Mouse (Mus musculus): ENCODE measurements at regions not wholly inside any gene's neighbourhood (a gene's known extent, or its start where the extent isn't known, plus 50 kb on each side); places are given as distances from the start of the nearest gene placed in this dataset.

DNA sequence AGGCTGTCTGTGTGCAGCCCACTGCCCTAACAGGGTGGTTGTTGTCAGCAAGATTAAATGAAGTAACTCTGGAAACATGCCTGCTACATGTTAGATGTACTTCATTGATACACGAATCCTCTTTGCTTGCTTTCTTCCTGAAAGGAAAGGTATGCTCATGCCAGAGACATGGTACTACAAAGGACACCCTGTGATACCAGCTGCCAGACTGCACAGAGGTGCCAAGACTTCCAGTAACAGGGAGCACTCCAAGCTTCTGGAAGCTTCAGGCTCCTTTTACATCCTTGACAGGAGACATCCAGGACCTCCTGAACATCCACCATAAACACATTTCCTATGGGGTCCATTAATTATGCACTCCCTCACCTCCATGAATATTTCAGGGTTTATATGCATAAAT lies 505.7 kb downstream of the 1810013L24Rik start:
- no peak for DNase-seq (ENCODE audit: low spot score)
- Histone ChIP-seq H3K4me3 (ENCODE audit: low read depth, low read length) (no peak overlapping the region), H3K27me3 (ENCODE audit: control insufficient read depth, insufficient read depth, low read length) (no peaks in the 10 kb centered on the region), H3K4me2 (ENCODE audit: low read depth, severe bottlenecking) (no peak overlapping the region), H3K9ac (ENCODE audit: low read length) (no peak overlapping the region), H3K36me3 (ENCODE audit: control insufficient read depth, insufficient read depth, low read length) (no peaks in the 10 kb centered on the region), H3K4me1 (ENCODE audit: control insufficient read depth, insufficient read depth, low read length) (no peaks in the 10 kb centered on the region), H3K27ac (replicated peaks; ENCODE audit: low read depth, low read length) (no peak overlapping the region), H3K9me3 (ENCODE audit: control insufficient read depth, low read length) (no peaks in the 10 kb centered on the region)
- ATAC-seq (ENCODE audit: insufficient number of reproducible peaks, low FRiP score, low TSS enrichment, low read depth) = no peak
- WGBS = 90% methylated on average over 1 of the region's 1 CpGs

DNA sequence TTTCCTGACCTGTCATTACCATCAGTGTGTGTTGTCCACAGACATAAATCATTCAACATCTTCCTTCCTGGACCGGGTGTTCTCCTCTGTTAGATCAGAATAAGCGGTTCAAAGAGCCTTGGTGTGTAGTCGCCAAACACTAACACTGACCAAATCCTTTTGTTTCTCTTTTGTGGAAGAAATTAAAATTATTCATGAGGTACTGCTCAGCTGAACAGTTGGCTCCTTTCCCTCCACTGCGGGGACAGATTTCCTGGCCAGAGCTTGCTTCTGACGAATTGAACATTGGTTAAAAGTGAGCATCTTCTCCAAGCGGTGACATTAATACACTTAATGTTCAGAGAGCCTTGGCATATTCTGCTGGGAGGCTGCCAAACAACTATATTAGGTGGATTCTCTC lies 506.2 kb downstream of the 1810013L24Rik start:
- H3K9ac ChIP-seq (ENCODE audit: low read length) = no peak overlapping the region
- DNase-seq (ENCODE audit: low spot score) (no peak), ATAC-seq (ENCODE audit: insufficient number of reproducible peaks, low FRiP score, low TSS enrichment, low read depth) (no peak)
- no peak overlapping the region for H3K27ac ChIP-seq (replicated peaks; ENCODE audit: low read depth, low read length)
- no peak overlapping the region for H3K4me2 ChIP-seq (ENCODE audit: low read depth, severe bottlenecking)
- H3K9me3 ChIP-seq (ENCODE audit: control insufficient read depth, low read length) = no peaks in the 10 kb centered on the region
- H3K27me3 ChIP-seq (ENCODE audit: control insufficient read depth, insufficient read depth, low read length) = no peaks in the 10 kb centered on the region
- WGBS = 90% methylated on average over 6 of the region's 6 CpGs
- no peaks in the 10 kb centered on the region for H3K36me3 ChIP-seq (ENCODE audit: control insufficient read depth, insufficient read depth, low read length)
- H3K4me1 ChIP-seq (ENCODE audit: control insufficient read depth, insufficient read depth, low read length) = no peaks in the 10 kb centered on the region
- H3K4me3 ChIP-seq (ENCODE audit: low read depth, low read length) = no peak overlapping the region

DNA sequence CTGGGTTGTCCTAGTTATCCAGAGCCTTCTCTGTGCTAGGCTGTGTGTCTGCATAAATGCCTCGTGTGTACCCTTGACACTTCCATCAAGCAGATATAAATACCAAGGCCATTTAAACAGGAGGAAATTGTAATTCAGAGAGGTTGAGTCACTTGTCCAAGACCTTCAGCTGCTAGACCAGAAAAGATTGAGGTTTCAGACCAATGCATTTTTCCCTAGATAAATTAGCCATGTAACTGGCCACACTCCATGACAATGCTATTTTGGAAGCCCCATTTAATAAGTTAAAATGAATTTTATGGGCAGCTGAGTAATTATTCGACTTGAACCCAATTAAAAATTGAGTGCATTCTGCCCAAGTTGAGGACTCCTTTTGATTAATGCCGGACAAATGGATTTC lies 509.6 kb downstream of the 1810013L24Rik start:
- no peaks in the 10 kb centered on the region for H3K9me3 ChIP-seq (ENCODE audit: control insufficient read depth, low read length)
- H3K4me3 ChIP-seq (ENCODE audit: low read depth, low read length) = no peak overlapping the region
- no peaks in the 10 kb centered on the region for H3K4me1 ChIP-seq (ENCODE audit: control insufficient read depth, insufficient read depth, low read length)
- H3K36me3 ChIP-seq (ENCODE audit: control insufficient read depth, insufficient read depth, low read length) = no peaks in the 10 kb centered on the region
- ATAC-seq (ENCODE audit: insufficient number of reproducible peaks, low FRiP score, low TSS enrichment, low read depth) (no peak), DNase-seq (ENCODE audit: low spot score) (no peak)
- 84% methylated on average over 3 of the region's 3 CpGs for WGBS
- H3K9ac ChIP-seq (ENCODE audit: low read length) = no peak overlapping the region
- no peaks in the 10 kb centered on the region for H3K27me3 ChIP-seq (ENCODE audit: control insufficient read depth, insufficient read depth, low read length)
- H3K27ac ChIP-seq (replicated peaks; ENCODE audit: low read depth, low read length) = no peak overlapping the region
- H3K4me2 ChIP-seq (ENCODE audit: low read depth, severe bottlenecking) = no peak overlapping the region

DNA sequence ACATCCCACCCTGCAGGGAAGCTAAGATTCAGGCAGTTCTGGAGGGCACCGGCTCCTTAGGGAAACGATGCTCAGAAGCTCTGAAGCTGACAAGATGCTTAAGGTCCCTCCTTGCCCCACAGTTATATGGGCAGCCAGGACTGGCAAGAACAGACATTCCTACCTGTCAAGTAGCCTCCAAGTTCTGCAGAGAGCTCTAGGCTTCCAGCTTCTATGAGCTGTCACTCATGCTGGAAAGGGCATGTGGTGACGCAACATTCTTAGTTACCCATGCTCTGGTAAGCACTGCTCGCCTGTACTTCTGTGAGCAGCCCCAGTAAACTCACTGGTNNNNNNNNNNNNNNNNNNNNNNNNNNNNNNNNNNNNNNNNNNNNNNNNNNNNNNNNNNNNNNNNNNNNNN lies 511.3 kb downstream of the 1810013L24Rik start:
- ATAC-seq (ENCODE audit: insufficient number of reproducible peaks, low FRiP score, low TSS enrichment, low read depth) (no peak), DNase-seq (ENCODE audit: low spot score) (no peak)
- H3K4me3 ChIP-seq (ENCODE audit: low read depth, low read length) = no peak overlapping the region
- H3K9ac ChIP-seq (ENCODE audit: low read length) = no peak overlapping the region
- H3K27me3 ChIP-seq (ENCODE audit: control insufficient read depth, insufficient read depth, low read length) = no peaks in the 10 kb centered on the region
- H3K9me3 ChIP-seq (ENCODE audit: control insufficient read depth, low read length) = no peaks in the 10 kb centered on the region
- WGBS = 84% methylated on average over 4 of the region's 4 CpGs
- H3K27ac ChIP-seq (replicated peaks; ENCODE audit: low read depth, low read length) = no peak overlapping the region
- H3K36me3 ChIP-seq (ENCODE audit: control insufficient read depth, insufficient read depth, low read length) = no peaks in the 10 kb centered on the region
- H3K4me2 ChIP-seq (ENCODE audit: low read depth, severe bottlenecking) = no peak overlapping the region
- H3K4me1 ChIP-seq (ENCODE audit: control insufficient read depth, insufficient read depth, low read length) = no peaks in the 10 kb centered on the region

DNA sequence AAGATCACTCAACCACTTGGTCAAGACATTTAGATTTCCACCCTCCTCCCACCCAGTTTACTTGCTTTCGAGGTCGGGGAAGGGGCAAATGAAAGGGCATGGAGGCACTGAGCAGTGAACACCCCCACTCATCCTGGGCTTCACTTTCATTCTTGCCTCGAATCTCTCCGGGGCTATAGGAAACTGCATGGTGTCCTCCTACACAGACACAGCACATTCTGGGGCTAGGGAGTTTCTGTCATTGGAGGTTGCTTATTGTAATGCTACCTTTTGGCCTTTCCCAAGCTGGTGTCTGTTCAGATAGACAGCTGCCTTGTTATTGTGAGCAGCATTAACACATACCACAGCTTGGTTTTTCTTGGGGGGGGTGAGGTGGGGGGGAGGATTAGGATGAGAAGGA lies 523.9 kb downstream of the 1810013L24Rik start:
- no peak for ATAC-seq (ENCODE audit: insufficient number of reproducible peaks, low FRiP score, low TSS enrichment, low read depth)
- H3K9ac ChIP-seq (ENCODE audit: low read length) = no peak overlapping the region

DNA sequence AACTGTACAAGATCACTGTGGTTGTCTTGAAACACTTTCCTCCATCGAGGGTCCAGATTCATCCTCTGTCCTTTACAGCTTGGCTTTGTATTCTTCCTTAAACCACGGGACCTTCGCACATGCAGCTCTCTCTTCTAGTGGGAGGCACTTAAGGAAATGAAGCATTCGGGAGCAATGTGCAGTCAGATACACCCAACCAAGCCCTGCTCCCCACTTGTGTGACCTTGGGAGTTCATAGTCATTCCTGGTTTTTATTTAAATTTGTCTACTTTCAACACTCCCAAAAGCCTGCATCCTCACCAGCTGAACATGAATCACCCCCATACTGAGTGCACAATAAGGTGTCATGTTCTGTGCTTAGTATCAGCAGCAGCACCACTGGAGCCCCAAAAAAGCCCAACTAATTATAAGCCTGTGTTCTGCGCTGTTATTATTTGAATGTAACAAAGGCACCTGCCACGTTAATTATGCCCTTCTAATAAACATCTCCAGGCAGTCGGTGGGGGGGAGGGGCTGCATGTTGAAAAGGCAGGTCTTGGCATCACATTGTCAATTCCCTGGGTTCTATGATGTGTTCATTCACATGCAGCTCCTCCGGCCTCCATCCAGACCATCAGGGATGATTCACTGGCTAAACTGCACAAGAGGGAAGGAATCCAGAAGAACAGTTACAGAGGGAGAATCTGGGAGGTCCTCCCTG lies 524.6 kb downstream of the 1810013L24Rik start:
- Histone ChIP-seq H3K36me3 (ENCODE audit: control insufficient read depth, insufficient read depth, low read length) (no peaks in the 10 kb centered on the region), H3K27me3 (ENCODE audit: control insufficient read depth, insufficient read depth, low read length) (no peaks in the 10 kb centered on the region), H3K27ac (replicated peaks; ENCODE audit: low read depth, low read length) (no peak overlapping the region), H3K4me2 (ENCODE audit: low read depth, severe bottlenecking) (no peak overlapping the region), H3K9ac (ENCODE audit: low read length) (no peak overlapping the region), H3K4me1 (ENCODE audit: control insufficient read depth, insufficient read depth, low read length) (no peaks in the 10 kb centered on the region), H3K9me3 (ENCODE audit: control insufficient read depth, low read length) (no peaks in the 10 kb centered on the region), H3K4me3 (ENCODE audit: low read depth, low read length) (no peak overlapping the region)
- 80% methylated on average over 8 of the region's 8 CpGs for WGBS
- no peak for DNase-seq (ENCODE audit: low spot score)
- no peak for ATAC-seq (ENCODE audit: insufficient number of reproducible peaks, low FRiP score, low TSS enrichment, low read depth)

More for the DNA sequence above, 523.9 kb downstream of the 1810013L24Rik start:
- H3K4me1 ChIP-seq (ENCODE audit: control insufficient read depth, insufficient read depth, low read length) = no peaks in the 10 kb centered on the region
- no peak overlapping the region for H3K4me2 ChIP-seq (ENCODE audit: low read depth, severe bottlenecking)
- no peaks in the 10 kb centered on the region for H3K9me3 ChIP-seq (ENCODE audit: control insufficient read depth, low read length)
- 90% methylated on average over 4 of the region's 4 CpGs for WGBS
- H3K27ac ChIP-seq (replicated peaks; ENCODE audit: low read depth, low read length) = no peak overlapping the region
- no peak overlapping the region for H3K4me3 ChIP-seq (ENCODE audit: low read depth, low read length)
- H3K36me3 ChIP-seq (ENCODE audit: control insufficient read depth, insufficient read depth, low read length) = no peaks in the 10 kb centered on the region
- H3K27me3 ChIP-seq (ENCODE audit: control insufficient read depth, insufficient read depth, low read length) = no peaks in the 10 kb centered on the region
- no peak for DNase-seq (ENCODE audit: low spot score)

DNA sequence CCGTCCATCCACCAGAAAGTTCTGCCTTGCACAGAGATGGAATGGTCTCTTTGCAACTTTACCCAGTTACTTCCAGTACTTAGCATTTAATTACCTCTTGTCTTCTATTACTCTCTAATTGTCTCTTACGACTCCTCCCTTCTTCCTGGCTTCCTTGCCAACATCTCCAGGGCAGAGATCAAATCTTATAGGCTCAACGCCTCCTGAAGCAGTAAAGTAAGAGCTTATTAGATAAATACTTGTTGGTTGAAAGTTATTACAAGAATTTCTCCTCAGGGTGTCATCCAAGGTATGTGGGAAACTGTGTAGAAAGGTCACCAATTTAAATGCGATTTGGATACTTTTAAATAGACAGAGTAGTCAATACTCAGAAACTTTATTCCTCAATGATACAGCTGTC lies 528.8 kb downstream of the 1810013L24Rik start:
- H3K27me3 ChIP-seq (ENCODE audit: control insufficient read depth, insufficient read depth, low read length) = no peaks in the 10 kb centered on the region
- H3K4me2 ChIP-seq (ENCODE audit: low read depth, severe bottlenecking) = no peak overlapping the region
- WGBS = 66% methylated on average over 4 of the region's 4 CpGs
- H3K4me1 ChIP-seq (ENCODE audit: control insufficient read depth, insufficient read depth, low read length) = no peaks in the 10 kb centered on the region
- DNase-seq (ENCODE audit: low spot score) (no peak), ATAC-seq (ENCODE audit: insufficient number of reproducible peaks, low FRiP score, low TSS enrichment, low read depth) (no peak)
- H3K27ac ChIP-seq (replicated peaks; ENCODE audit: low read depth, low read length) = no peak overlapping the region
- no peaks in the 10 kb centered on the region for H3K36me3 ChIP-seq (ENCODE audit: control insufficient read depth, insufficient read depth, low read length)
- H3K9ac ChIP-seq (ENCODE audit: low read length) = no peak overlapping the region
- no peak overlapping the region for H3K4me3 ChIP-seq (ENCODE audit: low read depth, low read length)
- no peaks in the 10 kb centered on the region for H3K9me3 ChIP-seq (ENCODE audit: control insufficient read depth, low read length)

DNA sequence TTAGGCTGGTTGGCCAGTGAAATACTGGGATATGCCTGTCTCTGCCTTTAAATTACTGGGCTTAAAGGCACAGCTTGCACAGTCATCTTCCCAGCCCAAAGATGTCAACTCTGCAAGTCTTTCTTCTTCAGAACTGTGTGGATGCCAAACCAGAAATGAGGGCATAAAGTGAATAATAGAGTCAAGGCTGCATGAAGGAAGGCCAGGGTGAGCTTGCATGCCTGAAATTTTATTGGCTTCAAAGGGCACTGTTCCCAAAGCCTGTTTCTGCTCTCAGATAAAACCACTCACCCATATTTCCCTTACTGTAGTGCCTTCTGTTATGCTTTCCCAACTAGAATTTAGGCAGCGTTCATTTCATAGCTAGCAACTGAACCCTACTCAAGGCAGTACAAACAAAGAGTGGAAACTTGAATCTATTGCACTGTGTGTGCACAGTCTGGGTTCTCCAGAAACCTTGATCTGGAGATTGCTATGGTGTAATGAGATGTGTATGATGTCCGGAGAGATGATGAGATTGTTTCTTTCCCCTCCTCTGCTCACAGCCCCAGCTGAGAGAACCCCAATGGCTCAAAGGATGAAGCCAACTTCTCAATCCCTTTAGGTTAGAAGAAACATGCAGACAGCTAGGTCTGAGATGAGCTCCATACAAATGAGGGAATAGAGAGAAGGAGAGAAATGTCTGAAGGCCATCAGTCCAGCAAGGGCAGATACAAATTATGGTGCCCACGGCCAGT lies 529.7 kb downstream of the 1810013L24Rik start:
- ATAC-seq (ENCODE audit: insufficient number of reproducible peaks, low FRiP score, low TSS enrichment, low read depth) (no peak), DNase-seq (ENCODE audit: low spot score) (no peak)
- Histone ChIP-seq H3K27me3 (ENCODE audit: control insufficient read depth, insufficient read depth, low read length) (no peaks in the 10 kb centered on the region), H3K4me2 (ENCODE audit: low read depth, severe bottlenecking) (no peak overlapping the region), H3K4me3 (ENCODE audit: low read depth, low read length) (no peak overlapping the region), H3K27ac (replicated peaks; ENCODE audit: low read depth, low read length) (no peak overlapping the region), H3K36me3 (ENCODE audit: control insufficient read depth, insufficient read depth, low read length) (no peaks in the 10 kb centered on the region), H3K9ac (ENCODE audit: low read length) (no peak overlapping the region), H3K9me3 (ENCODE audit: control insufficient read depth, low read length) (no peaks in the 10 kb centered on the region), H3K4me1 (ENCODE audit: control insufficient read depth, insufficient read depth, low read length) (no peaks in the 10 kb centered on the region)
- 88% methylated on average over 3 of the region's 3 CpGs for WGBS

Measured in limb, embryonic 11.5 days (tissue).